Mouse (Mus musculus) forebrain, embryonic 15.5 days (tissue): ENCODE measurements around the gene Utp11. TPM values are rescaled to one million over a fixed set of nuclear protein-coding genes. Genes with fewer than 3 reads are reported as not detected.
"Not testable (repeated sequence)": the region's sequence is repeated elsewhere in the genome, so short reads cannot be mapped to it uniquely, and the experiment has no call there.

Experiments
- ATAC-seq: fragments of 200-750 bp; cut with Nextera tagmentation; replicated peaks from 2 replicates; pipeline ENCODE4 v1.8.0; 2017; ENCODE audit warnings: mild to moderate bottlenecking, moderate TSS enrichment, moderate library complexity
- H3K27ac ChIP-seq: fragments of 300-500 bp; sonication (generic); replicated peaks from 2 replicates; pipeline ENCODE4 v1.5.1; 2015; ENCODE audit warnings: mild to moderate bottlenecking, inconsistent platforms
- H3K27me3 ChIP-seq: fragments of 300-500 bp; sonication (generic); 2 replicates; pipeline ENCODE4 v1.6.1; 2015; ENCODE audit warnings: inconsistent platforms
- H3K36me3 ChIP-seq: fragments of 300-500 bp; sonication (generic); 2 replicates; pipeline ENCODE4 v1.6.1; 2015; ENCODE audit warnings: mild to moderate bottlenecking, inconsistent platforms
- H3K4me1 ChIP-seq: fragments of 300-500 bp; sonication (generic); 2 replicates; pipeline ENCODE4 v1.6.1; 2015; ENCODE audit warnings: inconsistent platforms
- H3K4me2 ChIP-seq: fragments of 300-500 bp; sonication (generic); replicated peaks from 2 replicates; pipeline ENCODE4 v1.6.1; 2015; ENCODE audit warnings: mild to moderate bottlenecking, inconsistent platforms
- H3K4me3 ChIP-seq: fragments of 300-500 bp; sonication (generic); 2 replicates; pipeline ENCODE4 v1.5.1; 2015; ENCODE audit warnings: mild to moderate bottlenecking, inconsistent platforms
- H3K9ac ChIP-seq: fragments of 300-500 bp; sonication (generic); replicated peaks from 2 replicates; pipeline ENCODE4 v1.6.1; 2015; ENCODE audit warnings: mild to moderate bottlenecking, inconsistent platforms
- H3K9me3 ChIP-seq: fragments of 300-500 bp; sonication (generic); 2 replicates; pipeline ENCODE4 v1.6.1; 2016; ENCODE audit warnings: inconsistent platforms
- WGBS: fragments of 180-500 bp; shearing (Covaris S2); methylation state at CpG from one replicate; pipeline ENCODE4 v1.1.7; 2015; ENCODE audit warnings: mixed read lengths; 5-methylcytosine and 5-hydroxymethylcytosine counted together
- polyA plus RNA-seq: library from polyadenylated mRNA; unstranded; fragments of >200 nt; fragmentation: Nextera tagmentation; extraction: Ambion mirVana; gene quantifications from 2 replicates; pipeline ENCODE4 v1.2.1, GENCODE M21; 2015

Utp11 gene
- polyA plus RNA-seq, 1 experiment from 2014 or later = 46.0 TPM

DNA sequence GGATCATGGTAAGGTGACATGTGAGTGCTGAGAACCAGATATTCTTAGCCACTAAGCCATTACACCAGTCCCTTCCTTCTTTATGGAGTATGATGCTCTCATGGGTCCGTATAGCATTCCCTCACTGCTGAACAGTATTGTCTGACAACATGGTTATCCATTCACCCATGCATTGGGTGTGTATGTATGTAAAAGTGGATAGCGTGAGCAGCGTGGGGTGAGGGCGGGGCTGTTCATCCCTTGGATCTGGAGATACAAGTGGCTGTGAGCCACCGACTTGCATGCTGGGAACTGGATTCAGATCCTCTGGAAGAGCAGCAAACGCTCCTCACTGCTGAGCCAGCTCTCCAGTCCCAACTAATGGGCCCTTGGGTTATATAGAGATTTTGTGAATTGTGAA lies 19.2 kb upstream of the Utp11 start:
- peaks cover 12% of the 10 kb centered on the region; the same call in 1 of the 2 replicates for H3K27me3 ChIP-seq
- no peak overlapping the region for H3K4me2 ChIP-seq
- WGBS = 90% methylated on average over 6 of the region's 6 CpGs

DNA sequence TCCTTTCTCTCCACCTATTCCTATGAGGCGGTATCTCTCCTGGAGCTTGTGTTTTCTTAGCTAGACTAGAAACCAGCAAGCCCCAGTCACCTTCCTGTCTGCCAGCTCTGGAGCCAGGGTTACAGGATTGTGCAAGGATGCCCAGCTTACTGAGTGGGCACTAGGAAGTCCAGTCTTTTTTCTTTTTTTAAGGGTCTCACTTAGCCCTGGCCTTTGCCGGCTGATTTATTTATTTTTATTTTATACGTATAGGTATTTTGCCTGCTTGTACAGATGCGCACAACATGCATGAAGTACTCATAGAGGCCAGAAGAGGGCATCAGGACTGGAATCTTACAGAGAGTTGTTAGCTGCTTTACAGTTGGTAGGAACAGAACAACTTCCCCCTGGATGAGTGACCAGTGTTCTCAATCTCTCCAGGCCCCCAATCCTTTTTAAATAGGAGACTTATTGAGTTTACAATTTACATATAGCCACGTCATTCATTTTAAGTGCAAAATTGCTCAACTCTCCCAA lies 17.4 kb upstream of the Utp11 start:
- no peaks in the 10 kb centered on the region for H3K9me3 ChIP-seq
- no peak overlapping the region for H3K4me3 ChIP-seq
- H3K27me3 ChIP-seq = peaks cover 12% of the 10 kb centered on the region; the same call in 1 of the 2 replicates
- peaks cover 21% of the 10 kb centered on the region for H3K4me1 ChIP-seq
- H3K36me3 ChIP-seq = 0 out of 2 replicates have a peak, but pooled peaks cover 1% of the 10 kb centered on the region
- WGBS = 9% methylated on average over 5 of the region's 5 CpGs
- H3K9ac ChIP-seq = no peak overlapping the region
- ATAC-seq = no peak
- no peak overlapping the region for H3K27ac ChIP-seq
- no peak overlapping the region for H3K4me2 ChIP-seq

More for the DNA sequence above, 19.2 kb upstream of the Utp11 start:
- Histone ChIP-seq H3K9ac (no peak overlapping the region), H3K4me3 (no peak overlapping the region), H3K4me1 (peaks cover 27% of the 10 kb centered on the region), H3K36me3 (peaks cover 11% of the 10 kb centered on the region), H3K27ac (no peak overlapping the region), H3K9me3 (no peaks in the 10 kb centered on the region)
- no peak for ATAC-seq

DNA sequence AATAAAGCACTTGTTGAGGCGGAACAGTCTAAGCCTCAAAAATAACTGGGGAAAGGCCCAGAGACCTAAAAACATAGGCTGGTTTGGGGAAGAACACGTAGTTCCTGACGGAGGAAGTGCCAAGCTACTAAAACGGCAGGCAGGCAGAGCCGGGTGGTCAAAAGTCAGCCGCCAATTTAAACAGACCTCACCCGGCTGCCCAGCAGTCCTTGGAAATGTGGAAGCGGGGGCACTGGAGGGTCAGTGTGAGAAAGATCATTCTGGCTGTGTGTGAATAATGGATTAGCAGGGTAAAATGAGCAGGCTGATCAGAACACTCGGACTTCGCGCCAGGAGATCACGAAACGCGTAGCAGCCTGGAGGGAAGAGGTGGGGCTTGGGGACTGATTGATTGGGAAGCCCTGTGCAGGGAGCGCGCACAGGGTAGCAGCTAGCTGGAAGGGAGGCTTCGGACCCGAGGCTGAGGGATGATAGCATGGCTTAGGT lies 16.6 kb upstream of the Utp11 start:
- Histone ChIP-seq H3K9ac (no peak overlapping the region), H3K4me1 (peaks cover 13% of the 10 kb centered on the region), H3K4me3 (no peak overlapping the region), H3K9me3 (no peaks in the 10 kb centered on the region), H3K36me3 (no peaks in the 10 kb centered on the region), H3K27me3 (peaks cover 12% of the 10 kb centered on the region; the same call in 1 of the 2 replicates), H3K27ac (no peak overlapping the region), H3K4me2 (0 out of 2 replicates have a peak overlapping the region, but pooled peaks have one; percentile 3)
- 5% methylated on average over 18 of the region's 18 CpGs for WGBS
- ATAC-seq = no peak

DNA sequence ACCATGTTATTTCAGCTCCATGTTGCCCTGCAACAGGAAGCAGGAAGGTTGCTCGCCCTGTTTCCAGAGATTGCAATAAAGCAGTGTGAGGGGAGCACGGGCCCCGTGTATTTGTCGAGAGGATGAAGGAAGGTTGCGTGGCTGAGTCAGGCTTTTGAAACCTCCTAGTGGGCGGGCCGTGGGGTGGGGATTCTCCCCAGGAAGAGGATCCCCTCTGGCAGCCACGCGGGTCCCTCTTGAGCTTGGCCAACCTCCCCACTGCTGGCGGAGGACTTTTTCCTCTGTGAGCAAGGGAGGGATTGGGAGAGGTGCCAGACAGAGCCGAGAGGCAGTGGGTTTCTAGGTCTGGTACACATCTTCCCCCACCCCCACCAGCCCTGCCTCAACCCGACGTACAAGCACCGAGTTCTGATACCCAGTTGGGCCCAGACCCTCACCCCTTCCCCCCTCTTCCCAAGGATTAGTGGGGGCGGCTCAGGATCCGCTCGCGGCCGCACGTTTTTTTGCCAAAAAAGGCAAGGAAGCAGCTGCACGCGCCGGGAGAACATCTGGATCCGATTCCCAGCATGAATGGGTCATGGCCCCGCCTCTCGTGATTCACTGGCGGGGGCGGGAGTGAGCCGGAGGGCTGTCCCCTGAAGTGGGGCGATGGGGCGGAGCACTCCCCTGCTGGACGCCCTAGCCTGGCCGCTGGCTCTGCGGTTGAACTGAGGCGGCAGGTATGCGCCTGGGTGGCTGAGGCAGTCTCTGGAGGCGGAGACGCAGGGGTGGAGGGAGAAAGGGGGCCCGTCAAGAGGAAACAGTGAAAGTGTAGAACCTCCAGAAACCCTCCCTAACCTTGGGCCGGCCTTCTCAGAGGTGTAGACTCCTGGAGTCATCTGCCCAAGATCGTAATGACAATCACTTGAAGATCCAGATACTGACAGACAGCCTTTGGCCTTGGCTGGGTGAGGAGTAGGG lies 15.4 kb upstream of the Utp11 start:
- WGBS = 3% methylated on average over 41 of the region's 41 CpGs
- Histone ChIP-seq H3K27me3 (peaks cover 12% of the 10 kb centered on the region; the same call in 1 of the 2 replicates), H3K27ac (peak overlapping the region; percentile 48), H3K36me3 (no peaks in the 10 kb centered on the region), H3K4me3 (peak overlapping the region; percentile 30), H3K4me2 (peak overlapping the region; percentile 57), H3K9me3 (no peaks in the 10 kb centered on the region), H3K4me1 (peaks cover 22% of the 10 kb centered on the region), H3K9ac (peak overlapping the region; percentile 38)
- ATAC-seq = peak; percentile 38

DNA sequence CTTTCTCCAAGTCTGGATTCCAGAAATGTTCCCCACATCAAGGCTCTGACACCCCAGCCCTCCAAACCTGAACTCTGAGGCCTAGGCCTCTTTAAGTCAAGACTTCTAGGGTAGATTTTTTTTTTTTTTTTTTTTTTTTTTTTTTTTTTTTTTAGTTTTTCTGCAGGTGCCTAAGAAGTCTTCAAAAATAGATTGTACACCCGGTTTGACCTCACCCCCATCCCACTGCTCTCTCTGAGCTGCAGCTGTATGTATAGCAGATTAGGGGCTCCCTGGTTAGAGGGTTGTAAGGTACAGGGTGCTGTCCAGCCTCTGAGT lies 14.8 kb upstream of the Utp11 start:
- not testable (repeated sequence) for H3K36me3 ChIP-seq, ATAC-seq, H3K9me3 ChIP-seq, H3K4me2 ChIP-seq, H3K9ac ChIP-seq, H3K4me3 ChIP-seq
- H3K27me3 ChIP-seq = peaks cover 12% of the 10 kb centered on the region; the same call in 1 of the 2 replicates
- peaks cover 29% of the 10 kb centered on the region for H3K4me1 ChIP-seq
- peak overlapping the region; percentile 48 for H3K27ac ChIP-seq
- 16% methylated on average over 1 of the region's 1 CpGs for WGBS

DNA sequence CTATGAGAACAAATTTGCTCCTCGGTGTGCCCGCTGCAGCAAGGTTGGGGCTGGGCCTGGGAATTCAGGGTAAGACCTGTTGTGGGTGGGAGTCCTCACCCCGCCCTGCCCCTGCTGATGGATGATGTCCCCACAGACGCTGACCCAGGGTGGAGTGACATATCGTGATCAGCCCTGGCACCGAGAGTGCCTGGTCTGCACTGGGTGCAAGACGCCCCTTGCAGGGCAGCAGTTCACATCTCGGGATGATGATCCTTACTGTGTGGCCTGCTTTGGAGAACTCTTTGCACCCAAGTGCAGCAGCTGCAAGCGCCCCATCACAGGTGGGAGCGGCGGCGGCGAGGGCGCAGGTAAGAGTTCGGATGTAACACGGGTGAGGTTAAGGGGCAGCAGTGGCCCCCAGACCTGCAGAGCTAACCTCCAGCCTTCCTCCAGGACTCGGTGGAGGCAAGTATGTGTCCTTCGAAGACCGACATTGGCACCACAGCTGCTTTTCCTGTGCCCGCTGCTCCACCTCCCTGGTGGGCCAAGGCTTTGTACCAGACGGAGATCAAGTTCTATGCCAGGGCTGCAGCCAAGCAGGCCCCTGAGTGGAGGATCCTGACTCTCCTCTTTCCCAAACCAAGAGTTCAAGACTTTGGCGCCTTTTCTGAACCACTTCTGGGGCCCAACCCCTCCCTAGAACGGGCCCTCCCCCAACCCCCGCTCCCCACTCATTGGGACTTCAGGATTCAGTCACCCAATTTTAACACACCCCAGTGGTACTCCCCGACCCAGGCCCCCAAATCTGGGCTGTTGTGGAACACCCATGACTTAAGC lies 14.2 kb upstream of the Utp11 start:
- 90% methylated on average over 24 of the region's 25 CpGs for WGBS

DNA sequence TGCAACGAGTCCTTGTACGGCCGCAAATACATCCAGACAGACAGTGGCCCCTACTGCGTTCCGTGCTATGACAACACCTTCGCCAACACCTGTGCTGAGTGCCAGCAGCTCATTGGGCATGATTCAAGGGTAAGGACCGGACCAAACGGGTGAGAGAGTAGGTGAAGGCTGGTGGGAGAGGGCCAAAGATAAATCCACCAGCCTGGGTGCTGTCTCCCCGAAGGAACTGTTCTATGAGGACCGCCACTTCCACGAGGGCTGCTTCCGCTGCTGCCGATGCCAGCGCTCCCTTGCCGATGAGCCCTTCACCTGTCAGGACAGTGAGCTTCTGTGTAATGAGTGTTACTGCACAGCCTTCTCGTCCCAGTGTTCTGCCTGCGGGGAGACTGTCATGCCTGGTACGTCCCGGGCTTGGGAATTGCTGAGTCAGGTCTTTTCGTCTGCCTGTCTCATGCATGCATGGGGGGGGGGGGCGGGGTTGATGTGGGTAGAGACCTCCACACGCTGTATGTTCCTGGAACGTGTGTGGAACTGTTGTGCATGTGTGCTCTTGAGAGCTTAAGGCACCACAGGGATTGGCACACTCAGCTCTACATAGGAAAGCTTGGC lies 12.4 kb upstream of the Utp11 start:
- Histone ChIP-seq H3K27me3 (peaks cover 12% of the 10 kb centered on the region; the same call in 1 of the 2 replicates), H3K9ac (no peak overlapping the region), H3K36me3 (no peaks in the 10 kb centered on the region), H3K4me2 (no peak overlapping the region), H3K9me3 (no peaks in the 10 kb centered on the region), H3K4me1 (peaks cover 46% of the 10 kb centered on the region), H3K27ac (no peak overlapping the region), H3K4me3 (no peak overlapping the region)
- ATAC-seq = no peak
- 89% methylated on average over 23 of the region's 23 CpGs for WGBS

More for the DNA sequence above, 14.2 kb upstream of the Utp11 start:
- not testable (repeated sequence) for H3K36me3 ChIP-seq, H3K4me2 ChIP-seq, ATAC-seq, H3K4me3 ChIP-seq, H3K9me3 ChIP-seq, H3K9ac ChIP-seq, H3K27ac ChIP-seq
- H3K4me1 ChIP-seq = peaks cover 29% of the 10 kb centered on the region
- peaks cover 12% of the 10 kb centered on the region; the same call in 1 of the 2 replicates for H3K27me3 ChIP-seq

DNA sequence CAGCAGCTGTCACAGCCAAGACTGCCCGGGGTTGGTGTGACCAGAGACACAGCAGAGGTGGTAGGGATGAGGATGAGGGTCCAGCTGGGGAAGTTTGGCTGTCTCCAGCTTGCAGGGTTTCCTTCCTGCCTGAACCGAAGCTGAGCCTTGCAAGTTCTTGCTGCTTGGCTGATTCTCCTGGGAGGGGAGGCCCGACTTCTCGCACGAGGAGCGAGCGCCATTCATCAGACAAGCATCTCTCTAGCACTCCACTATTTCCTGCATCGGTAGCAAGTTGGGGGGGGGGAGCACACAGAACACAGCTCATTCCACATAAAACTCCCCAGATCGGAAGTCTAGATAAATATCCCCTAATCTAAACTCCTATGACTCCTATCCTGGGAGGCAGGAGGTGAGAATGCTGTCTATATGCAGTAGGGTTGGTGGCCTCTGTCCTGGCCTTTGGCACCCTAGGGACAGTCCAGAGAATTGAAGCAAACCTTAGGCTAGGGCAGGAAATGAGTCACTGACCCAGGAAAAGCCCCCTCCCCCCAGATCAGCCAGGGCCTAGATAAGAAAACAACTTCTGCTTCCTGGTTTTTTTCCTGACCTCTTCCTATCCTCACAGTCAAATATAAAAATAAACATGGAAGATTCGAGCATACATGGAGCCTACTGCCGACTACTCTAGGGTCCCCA lies 11.5 kb upstream of the Utp11 start:
- Histone ChIP-seq H3K36me3 (no peaks in the 10 kb centered on the region), H3K4me2 (0 out of 2 replicates have a peak overlapping the region, but pooled peaks have one; percentile 5), H3K27ac (peak overlapping the region; percentile 29), H3K9me3 (no peaks in the 10 kb centered on the region), H3K9ac (0 out of 2 replicates have a peak overlapping the region, but pooled peaks have one; percentile 7), H3K27me3 (peaks cover 7% of the 10 kb centered on the region; the same call in 1 of the 2 replicates), H3K4me3 (no peak overlapping the region), H3K4me1 (peaks cover 54% of the 10 kb centered on the region)
- 23% methylated on average over 11 of the region's 11 CpGs for WGBS
- ATAC-seq = no peak

DNA sequence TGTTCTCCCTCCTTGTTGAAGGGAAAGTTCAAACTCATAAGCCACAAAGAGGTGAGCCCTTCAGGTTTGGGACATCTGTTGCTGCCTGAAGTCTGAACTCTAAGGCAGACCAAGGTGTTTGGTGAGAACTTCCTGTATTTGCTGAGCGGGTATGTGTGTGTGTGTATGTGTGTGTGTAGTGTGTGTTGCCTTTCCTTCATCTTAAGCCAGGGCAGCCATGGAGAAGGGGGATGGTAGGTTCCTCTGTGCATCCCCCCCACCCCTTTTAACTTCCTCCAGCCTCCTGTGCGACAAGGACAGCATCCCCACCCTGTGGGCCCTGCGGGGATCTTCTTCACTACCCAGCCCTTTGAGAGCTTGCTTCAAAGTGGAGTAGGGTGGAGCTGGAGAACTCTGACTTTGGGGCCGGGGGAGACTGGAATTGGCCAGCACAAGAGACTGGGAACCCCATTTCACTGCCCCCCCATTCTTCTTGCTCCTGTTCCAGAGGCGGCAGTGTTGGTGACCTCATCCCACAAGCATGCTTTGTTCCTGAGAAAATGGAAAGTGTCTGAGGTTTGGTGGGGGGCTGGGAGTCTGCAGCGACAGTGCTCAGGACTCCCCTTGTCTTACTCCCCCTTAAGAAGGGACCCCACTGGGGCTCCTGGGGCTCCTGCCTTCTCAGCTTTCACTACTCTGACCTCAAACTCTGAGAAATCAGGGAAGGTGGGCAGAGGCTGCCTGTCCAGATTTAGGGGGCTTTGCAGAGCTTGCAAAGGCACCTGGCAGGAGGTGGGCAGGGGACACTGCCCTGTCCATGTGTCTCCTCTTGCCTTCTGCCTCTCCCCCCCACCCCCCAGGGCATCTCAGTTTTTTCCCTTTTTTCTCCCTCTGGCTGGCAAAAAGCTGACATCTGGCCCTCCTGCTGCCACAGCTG lies 10.7 kb upstream of the Utp11 start:
- Histone ChIP-seq H3K4me2 (0 out of 2 replicates have a peak overlapping the region, but pooled peaks have one; percentile 5), H3K27me3 (0 out of 2 replicates have a peak, but pooled peaks cover under 1% of the 10 kb centered on the region), H3K36me3 (no peaks in the 10 kb centered on the region), H3K4me3 (no peak overlapping the region), H3K4me1 (peaks cover 56% of the 10 kb centered on the region), H3K9me3 (no peaks in the 10 kb centered on the region), H3K27ac (peak overlapping the region; percentile 29), H3K9ac (0 out of 2 replicates have a peak overlapping the region, but pooled peaks have one; percentile 7)
- no peak for ATAC-seq
- WGBS = 3% methylated on average over 6 of the region's 6 CpGs

DNA sequence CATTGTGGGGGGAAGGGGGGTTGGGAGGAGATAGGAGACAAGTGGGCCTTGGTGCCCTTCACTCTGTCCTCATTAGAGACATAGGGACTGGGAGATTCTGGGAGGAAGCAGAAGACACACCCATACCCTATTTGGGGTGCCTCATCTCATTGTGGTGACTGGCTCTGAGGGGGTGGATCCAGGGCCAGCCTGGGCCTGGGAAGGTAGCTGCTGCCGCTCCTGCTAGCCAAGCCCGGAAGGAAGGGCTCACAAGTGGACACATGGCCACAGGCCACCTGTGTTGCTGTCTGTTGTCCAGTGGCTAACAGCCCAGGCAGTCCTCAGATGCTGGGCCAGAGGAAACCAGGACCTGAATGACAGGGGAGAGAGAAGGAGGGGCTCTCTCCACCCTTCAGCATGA lies 10.0 kb upstream of the Utp11 start:
- Histone ChIP-seq H3K4me2 (no peak overlapping the region), H3K4me3 (no peak overlapping the region), H3K27me3 (no peaks in the 10 kb centered on the region), H3K9ac (no peak overlapping the region), H3K27ac (peak overlapping the region; percentile 29; the same call in 1 of the 2 replicates), H3K4me1 (peaks cover 49% of the 10 kb centered on the region), H3K36me3 (no peaks in the 10 kb centered on the region), H3K9me3 (no peaks in the 10 kb centered on the region)
- WGBS = 46% methylated on average over 2 of the region's 2 CpGs
- no peak for ATAC-seq
